Mouse (Mus musculus): ENCODE data around the gene Otogl.

DNA sequence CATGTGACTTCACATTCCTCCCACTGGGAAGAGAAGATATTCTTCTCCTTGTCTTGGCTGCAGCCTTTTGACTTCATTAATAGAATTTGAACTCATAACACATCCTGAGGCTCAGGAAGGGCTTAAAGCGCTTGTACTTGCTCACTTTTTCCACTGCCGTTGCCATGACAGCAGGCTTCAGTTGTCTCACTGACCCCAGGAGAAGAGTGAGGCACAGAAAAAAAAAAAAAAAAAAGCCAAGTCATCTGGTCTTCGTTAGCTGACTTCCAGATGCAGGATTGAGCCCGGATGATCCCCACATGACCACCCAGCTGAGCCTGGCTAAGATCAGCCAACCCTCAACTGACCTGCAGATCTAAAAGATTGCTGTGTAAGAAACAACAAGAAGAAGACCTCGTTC, 34.4 kb upstream of the Otogl start:
- TF ChIP-seq CTCF (IDR thresholded peaks at IDR 0.05; ENCODE audit: low read depth, low read length) (no peak), GATA1 (IDR thresholded peaks at IDR 0.05; ENCODE audit: borderline replicate concordance, low read length) (no peak), TAL1 (conservative IDR thresholded peaks at IDR 0.05; ENCODE audit: low read depth, low read length) (no peak), POLR2AphosphoS5 (IDR thresholded peaks at IDR 0.05; ENCODE audit: insufficient replicate concordance, low read depth, low read length) (no peak)

Data from G1E (cell line).